Mouse (Mus musculus): ENCODE measurements at regions not wholly inside any gene's neighbourhood (a gene's known extent, or its start where the extent isn't known, plus 50 kb on each side); places are given as distances from the start of the nearest gene placed in this dataset.

- no peak overlapping the region for H3K4me3 ChIP-seq (replicated peaks; ENCODE audit: control insufficient read depth, low read depth, low read length)
- 79% methylated on average over 17 of the region's 17 CpGs for WGBS
- no peaks in the 10 kb centered on the region for H3K4me1 ChIP-seq (ENCODE audit: control insufficient read depth, insufficient read depth, low read length)
- no peak for TF ChIP-seq CTCF (IDR thresholded peaks at IDR 0.05; ENCODE audit: control insufficient read depth, insufficient read depth, low read length)
- no peak for TF ChIP-seq POLR2A (IDR thresholded peaks at IDR 0.05; ENCODE audit: borderline replicate concordance, control insufficient read depth, low read depth, low read length)
- no peak overlapping the region for H3K27ac ChIP-seq (ENCODE audit: control insufficient read depth, insufficient read depth, low read depth, low read length, poor library complexity)
These were observed 394.4 kb upstream of the Tmpo start for GRCm38 (mm10) chr10:91575323-91576064.

- TF ChIP-seq CTCF (IDR thresholded peaks at IDR 0.05; ENCODE audit: control insufficient read depth, insufficient read depth, low read length), result no peak
- TF ChIP-seq POLR2A (IDR thresholded peaks at IDR 0.05; ENCODE audit: borderline replicate concordance, control insufficient read depth, low read depth, low read length), result no peak
- Histone ChIP-seq H3K4me1 (ENCODE audit: control insufficient read depth, insufficient read depth, low read length) (no peaks in the 10 kb centered on the region), H3K4me3 (replicated peaks; ENCODE audit: control insufficient read depth, low read depth, low read length) (no peak overlapping the region), H3K27ac (ENCODE audit: control insufficient read depth, insufficient read depth, low read depth, low read length, poor library complexity) (no peak overlapping the region)
- WGBS, result 83% methylated on average over 7 of the region's 7 CpGs
These were observed 391.7 kb upstream of the Tmpo start for GRCm38 (mm10) chr10:91572796-91573195.

GRCm38 (mm10) chr10:91569046-91569445 is 387.9 kb upstream of the Tmpo start:
- Histone ChIP-seq H3K4me3 (replicated peaks; ENCODE audit: control insufficient read depth, low read depth, low read length) (no peak overlapping the region), H3K4me1 (ENCODE audit: control insufficient read depth, insufficient read depth, low read length) (no peaks in the 10 kb centered on the region), H3K27ac (ENCODE audit: control insufficient read depth, insufficient read depth, low read depth, low read length, poor library complexity) (no peak overlapping the region)
- TF ChIP-seq POLR2A (IDR thresholded peaks at IDR 0.05; ENCODE audit: borderline replicate concordance, control insufficient read depth, low read depth, low read length) (no peak), CTCF (IDR thresholded peaks at IDR 0.05; ENCODE audit: control insufficient read depth, insufficient read depth, low read length) (no peak)
- WGBS, result 83% methylated on average over 6 of the region's 6 CpGs

- H3K4me1 ChIP-seq (ENCODE audit: control insufficient read depth, insufficient read depth, low read length), result no peaks in the 10 kb centered on the region
- H3K27ac ChIP-seq (ENCODE audit: control insufficient read depth, insufficient read depth, low read depth, low read length, poor library complexity), result no peak overlapping the region
- WGBS, result 79% methylated on average over 7 of the region's 7 CpGs
- no peak overlapping the region for H3K4me3 ChIP-seq (replicated peaks; ENCODE audit: control insufficient read depth, low read depth, low read length)
- TF ChIP-seq CTCF (IDR thresholded peaks at IDR 0.05; ENCODE audit: control insufficient read depth, insufficient read depth, low read length), result no peak
- no peak for TF ChIP-seq POLR2A (IDR thresholded peaks at IDR 0.05; ENCODE audit: borderline replicate concordance, control insufficient read depth, low read depth, low read length)
These were observed 385.1 kb upstream of the Tmpo start for GRCm38 (mm10) chr10:91566116-91566774.

- 78% methylated on average over 5 of the region's 5 CpGs for WGBS
- Histone ChIP-seq H3K4me1 (ENCODE audit: control insufficient read depth, insufficient read depth, low read length) (no peaks in the 10 kb centered on the region), H3K4me3 (replicated peaks; ENCODE audit: control insufficient read depth, low read depth, low read length) (no peak overlapping the region), H3K27ac (ENCODE audit: control insufficient read depth, insufficient read depth, low read depth, low read length, poor library complexity) (no peak overlapping the region)
- TF ChIP-seq CTCF (IDR thresholded peaks at IDR 0.05; ENCODE audit: control insufficient read depth, insufficient read depth, low read length), result no peak
- TF ChIP-seq POLR2A (IDR thresholded peaks at IDR 0.05; ENCODE audit: borderline replicate concordance, control insufficient read depth, low read depth, low read length), result no peak
These were observed 378.2 kb upstream of the Tmpo start for GRCm38 (mm10) chr10:91559307-91559706.

- H3K27ac ChIP-seq (ENCODE audit: control insufficient read depth, insufficient read depth, low read depth, low read length, poor library complexity), result no peak overlapping the region
- no peak overlapping the region for H3K4me3 ChIP-seq (replicated peaks; ENCODE audit: control insufficient read depth, low read depth, low read length)
- no peaks in the 10 kb centered on the region for H3K4me1 ChIP-seq (ENCODE audit: control insufficient read depth, insufficient read depth, low read length)
- WGBS, result 50% methylated on average over 4 of the region's 4 CpGs
- TF ChIP-seq POLR2A (IDR thresholded peaks at IDR 0.05; ENCODE audit: borderline replicate concordance, control insufficient read depth, low read depth, low read length), result no peak
- no peak for TF ChIP-seq CTCF (IDR thresholded peaks at IDR 0.05; ENCODE audit: control insufficient read depth, insufficient read depth, low read length)
These were observed 367.0 kb upstream of the Tmpo start for GRCm38 (mm10) chr10:91548071-91548470.

- Histone ChIP-seq H3K27ac (ENCODE audit: control insufficient read depth, insufficient read depth, low read depth, low read length, poor library complexity) (no peak overlapping the region), H3K4me3 (replicated peaks; ENCODE audit: control insufficient read depth, low read depth, low read length) (no peak overlapping the region), H3K4me1 (ENCODE audit: control insufficient read depth, insufficient read depth, low read length) (no peaks in the 10 kb centered on the region)
- WGBS, result 46% methylated on average over 9 of the region's 9 CpGs
- no peak for TF ChIP-seq POLR2A (IDR thresholded peaks at IDR 0.05; ENCODE audit: borderline replicate concordance, control insufficient read depth, low read depth, low read length)
- no peak for TF ChIP-seq CTCF (IDR thresholded peaks at IDR 0.05; ENCODE audit: control insufficient read depth, insufficient read depth, low read length)
These were observed 365.0 kb upstream of the Tmpo start for GRCm38 (mm10) chr10:91546140-91546539.

GRCm38 (mm10) chr10:91545421-91545820 is 364.3 kb upstream of the Tmpo start:
- no peak overlapping the region for H3K4me3 ChIP-seq (replicated peaks; ENCODE audit: control insufficient read depth, low read depth, low read length)
- 87% methylated on average over 3 of the region's 3 CpGs for WGBS
- no peak overlapping the region for H3K27ac ChIP-seq (ENCODE audit: control insufficient read depth, insufficient read depth, low read depth, low read length, poor library complexity)
- H3K4me1 ChIP-seq (ENCODE audit: control insufficient read depth, insufficient read depth, low read length), result no peaks in the 10 kb centered on the region
- TF ChIP-seq POLR2A (IDR thresholded peaks at IDR 0.05; ENCODE audit: borderline replicate concordance, control insufficient read depth, low read depth, low read length), result no peak
